Mouse (Mus musculus) MEL-GATA-1-ER (cell line): ENCODE results near the gene Ddx4.
A peak's percentile ranks its signal among the peaks of the same experiment; 100 is the strongest.

Experiments used
- DNase-seq: peaks from one replicate; pipeline ENCODE4 v3.0.0-alpha.2; 2012; ENCODE audit warnings: low read depth; ENCODE audit errors: extremely low read depth

Ddx4 gene

DNA sequence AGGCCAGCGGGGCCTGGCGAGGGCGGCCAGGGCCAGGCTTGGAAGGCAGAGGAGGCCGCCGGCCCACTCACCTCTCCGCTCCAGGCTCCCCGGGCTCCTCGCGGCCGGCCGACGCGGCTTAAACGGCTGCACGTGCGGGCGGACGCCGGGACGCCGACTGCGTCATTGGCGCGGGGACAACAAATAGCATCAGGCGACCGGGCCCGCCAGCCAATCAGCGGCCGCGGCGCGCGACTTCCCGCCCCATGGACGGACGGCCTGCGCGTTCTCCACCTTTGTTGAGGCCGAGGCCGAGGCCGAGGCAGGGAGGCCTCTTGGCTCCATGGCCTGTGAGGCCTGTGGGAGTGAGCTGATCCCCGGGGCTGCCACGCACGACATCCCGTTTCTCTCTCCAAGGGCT, at the start of gene Ddx4:
Ddx4 (minus strand) TSS at position 271 of the 400 bp plus-strand sequence.
- DNase-seq: no peak

DNA sequence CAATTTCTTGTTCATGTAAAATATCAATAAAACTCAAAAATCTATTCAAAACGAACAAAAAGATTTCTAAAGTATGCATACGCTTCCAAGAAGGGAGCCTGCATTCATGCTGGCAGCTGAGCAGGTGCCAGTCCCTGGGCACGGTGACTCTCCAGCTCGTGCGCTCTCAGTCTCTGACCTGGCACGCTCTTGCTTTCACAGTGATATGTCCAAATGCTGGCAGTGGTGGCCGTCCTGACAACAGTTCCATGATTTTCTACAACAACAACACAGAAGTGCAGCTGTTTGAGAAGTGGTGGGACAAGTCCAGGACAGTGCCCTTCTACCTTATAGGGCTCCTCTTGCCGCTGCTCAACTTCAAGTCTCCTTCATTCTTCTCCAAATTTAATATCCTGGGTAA, 49.0 kb upstream of the Ddx4 start:
- no peak for DNase-seq

DNA sequence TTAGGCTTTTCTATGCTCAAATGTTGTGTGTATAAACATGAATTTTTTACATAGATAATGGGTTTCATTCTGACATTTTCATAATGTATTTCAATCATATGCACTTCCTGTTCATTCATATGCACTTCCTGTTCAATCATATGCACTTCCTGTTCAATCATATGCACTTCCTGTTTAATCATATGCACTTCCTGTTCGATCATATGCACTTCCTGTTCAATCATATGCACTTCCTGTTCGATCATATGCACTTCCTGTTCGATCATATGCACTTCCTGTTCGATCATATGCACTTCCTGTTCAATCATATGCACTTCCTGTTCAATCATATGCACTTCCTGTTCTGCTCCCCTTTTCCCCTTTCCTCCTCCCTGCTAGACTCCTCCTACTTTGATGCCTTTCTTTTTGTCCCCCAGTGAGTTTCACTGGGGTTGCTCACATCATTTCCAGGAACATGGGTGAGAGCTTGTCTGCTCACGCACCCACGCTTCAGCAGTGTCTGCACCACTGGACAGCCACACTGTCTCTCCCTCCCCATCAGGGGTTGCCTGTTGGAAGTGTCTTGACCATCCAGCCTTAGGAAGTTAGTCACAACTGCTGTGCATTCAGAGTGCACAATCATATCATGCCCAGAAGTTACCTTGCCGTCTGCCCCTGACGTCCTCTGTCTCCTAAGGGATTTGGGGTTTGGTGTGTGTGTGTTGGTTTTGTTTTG, 43.4 kb upstream of the Ddx4 start:
- DNase-seq: no peak

DNA sequence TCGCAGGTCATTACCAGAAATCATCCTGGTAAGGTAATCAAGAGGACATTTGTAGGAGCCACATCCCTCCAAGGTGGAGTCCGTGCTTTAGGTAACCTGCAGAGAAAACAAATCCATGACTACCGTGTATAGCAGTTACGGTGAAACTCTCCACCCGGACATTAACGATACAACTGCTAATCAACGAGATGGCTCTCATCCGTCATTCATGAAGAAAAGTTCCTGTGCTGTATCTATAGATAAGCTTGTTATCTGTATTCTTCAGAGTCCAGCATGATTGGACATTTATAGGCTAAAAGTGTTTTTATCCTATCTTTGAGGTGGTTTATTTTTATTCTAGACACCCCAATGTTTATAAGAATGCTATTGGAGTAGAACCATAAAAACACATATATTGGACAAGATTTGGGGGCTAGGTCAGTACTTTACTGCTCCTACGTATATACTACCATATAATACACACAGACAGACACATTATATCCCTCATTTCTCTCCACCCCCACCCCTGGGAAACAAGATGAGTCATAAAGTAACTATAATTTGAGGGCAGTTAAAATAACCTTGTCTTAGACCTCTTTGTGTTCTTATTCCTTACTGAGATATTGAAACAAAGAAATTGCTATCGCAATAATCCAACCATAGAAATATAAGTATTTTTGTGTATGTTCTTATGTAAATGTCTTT, 40.7 kb upstream of the Ddx4 start:
- DNase-seq: no peak

DNA sequence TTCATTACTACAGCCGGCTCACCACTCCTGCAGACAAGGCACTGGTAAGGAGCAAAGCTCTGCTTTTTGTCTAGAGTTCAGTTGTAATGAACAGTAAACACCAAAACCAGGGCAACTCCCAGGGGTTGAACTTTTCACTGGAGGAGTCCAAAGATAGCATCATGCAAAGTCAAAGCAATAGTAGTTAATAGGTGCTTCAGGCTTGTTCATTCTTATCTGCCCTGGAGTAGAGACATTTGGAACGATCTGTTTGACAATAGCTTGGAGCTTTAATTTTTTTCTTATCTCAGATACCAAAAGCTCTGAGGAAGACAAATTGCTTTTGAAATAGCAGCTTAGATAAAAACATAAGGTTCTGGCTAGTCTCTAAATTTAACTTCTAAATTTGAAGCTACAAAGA, 33.9 kb upstream of the Ddx4 start:
- DNase-seq: no peak

DNA sequence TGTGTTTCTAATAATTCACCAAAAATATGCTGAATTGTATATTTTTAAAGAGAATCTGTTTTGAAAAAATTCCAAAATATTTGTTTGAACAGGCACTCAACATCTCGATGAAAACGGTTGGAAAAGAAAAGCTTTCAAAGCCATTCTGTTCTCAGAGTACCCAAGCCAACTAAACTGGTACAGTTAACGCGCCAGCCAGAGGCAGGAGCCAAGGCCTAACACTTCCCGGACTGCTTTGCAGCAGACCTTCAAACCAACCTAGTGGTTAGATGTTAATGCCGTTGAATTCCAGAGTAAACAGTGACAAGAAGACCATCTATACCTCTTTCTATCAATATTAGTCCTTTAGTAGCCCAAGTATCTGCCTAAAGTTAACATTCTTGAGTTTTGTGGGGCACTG, 31.7 kb upstream of the Ddx4 start:
- no peak for DNase-seq

DNA sequence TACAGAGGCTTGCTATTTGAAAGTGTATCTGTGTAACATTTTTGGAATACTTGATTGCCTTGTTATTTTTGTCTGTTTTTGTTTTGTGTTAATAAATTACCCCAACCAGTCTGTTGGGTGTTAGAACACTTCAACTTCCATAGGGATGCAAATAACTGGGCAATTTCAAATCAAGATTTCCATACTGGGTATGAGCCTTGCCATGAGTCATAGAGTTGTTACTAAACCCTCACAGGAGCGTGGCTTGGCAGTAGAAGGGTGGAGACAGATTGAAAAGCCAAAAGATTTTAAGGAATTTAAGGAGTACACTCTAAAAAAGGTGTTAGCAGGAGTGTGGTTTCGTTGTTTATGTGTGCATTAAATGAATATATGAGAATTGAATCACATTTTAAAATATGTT, 31.0 kb upstream of the Ddx4 start:
- DNase-seq: no peak

DNA sequence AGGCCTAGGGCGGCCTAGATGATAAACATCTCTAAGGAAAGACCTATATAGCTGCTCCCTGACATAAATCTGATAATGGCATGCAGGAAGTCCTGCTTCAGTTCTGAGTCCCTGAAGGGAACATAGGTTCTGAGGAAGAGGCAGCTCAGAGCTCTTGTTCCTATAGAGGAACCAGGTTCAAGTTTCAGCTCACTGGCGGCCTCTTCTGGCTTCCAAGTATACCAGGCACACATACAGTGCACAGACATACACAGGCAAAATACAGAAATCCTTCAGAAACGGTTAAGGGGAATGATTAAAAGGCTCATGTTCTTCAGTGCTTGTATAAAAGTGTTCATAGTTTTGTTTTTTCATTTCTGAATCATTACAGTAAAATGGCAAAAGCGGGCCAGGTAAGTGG, 25.9 kb upstream of the Ddx4 start:
- peak; percentile 29 for DNase-seq

DNA sequence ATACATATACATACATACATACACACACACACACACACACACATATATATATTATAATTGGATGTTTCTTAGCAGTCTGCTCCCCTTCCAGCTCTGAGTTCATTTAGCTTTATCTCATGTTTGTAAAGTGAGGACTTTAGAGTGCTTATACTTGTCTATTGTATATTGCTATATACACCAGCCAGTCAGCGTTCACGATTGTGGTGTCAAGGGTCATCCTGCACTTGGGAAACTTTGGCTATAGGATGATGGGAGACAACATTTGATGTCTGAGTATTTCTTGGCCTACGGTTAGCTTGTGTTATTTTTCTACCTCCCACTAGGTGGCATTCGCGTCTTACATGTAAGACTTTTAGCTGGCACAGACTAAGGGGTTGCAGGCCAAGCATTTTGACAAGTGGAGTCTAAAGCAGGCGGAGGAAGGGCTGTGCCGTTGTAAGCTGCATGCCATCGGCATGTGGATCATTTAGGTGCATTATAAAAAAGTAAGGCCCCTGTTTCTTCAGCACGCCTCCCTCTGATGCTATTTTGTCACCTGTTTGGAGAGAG, 21.7 kb upstream of the Ddx4 start:
- peak; percentile 49 for DNase-seq

DNA sequence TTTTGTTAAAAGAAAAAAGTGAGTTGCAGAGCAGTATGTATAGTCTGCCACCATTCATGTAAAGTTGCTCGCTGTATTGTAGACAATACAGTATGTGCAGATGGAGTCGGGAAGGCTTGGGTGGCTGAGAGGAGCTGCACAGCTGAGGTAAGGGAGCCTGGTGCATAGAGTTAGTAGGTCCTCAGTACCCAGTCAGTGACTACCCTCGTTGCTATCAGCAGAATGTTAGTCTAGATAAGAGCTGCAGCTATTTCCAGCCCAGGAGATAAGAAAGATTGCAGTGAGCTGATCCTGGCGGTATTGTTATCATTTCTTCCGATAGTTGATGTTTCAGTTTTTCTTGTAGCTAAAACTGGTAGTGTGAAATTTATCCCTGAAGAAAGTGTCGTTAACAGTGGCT, 20.5 kb upstream of the Ddx4 start:
- no peak for DNase-seq

DNA sequence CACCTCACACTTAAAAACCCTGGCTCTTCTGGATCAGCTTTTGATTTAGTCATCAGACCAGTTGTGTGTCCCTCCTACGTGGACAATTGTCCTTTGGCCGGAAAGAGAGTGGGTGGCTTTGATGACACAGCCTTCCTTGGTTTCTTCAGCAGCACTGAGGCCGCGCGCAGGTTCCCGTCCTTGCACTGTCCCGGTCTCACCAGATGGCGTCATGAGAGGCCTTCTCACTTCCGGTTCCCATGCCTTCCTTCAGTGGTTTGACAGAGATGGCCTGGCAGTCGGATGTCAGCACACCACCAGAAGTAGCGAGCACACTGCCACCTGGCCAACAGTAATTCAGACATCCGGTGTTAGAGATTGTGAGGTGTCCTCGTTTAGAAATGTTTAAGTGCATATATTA, 19.4 kb upstream of the Ddx4 start:
- no peak for DNase-seq

DNA sequence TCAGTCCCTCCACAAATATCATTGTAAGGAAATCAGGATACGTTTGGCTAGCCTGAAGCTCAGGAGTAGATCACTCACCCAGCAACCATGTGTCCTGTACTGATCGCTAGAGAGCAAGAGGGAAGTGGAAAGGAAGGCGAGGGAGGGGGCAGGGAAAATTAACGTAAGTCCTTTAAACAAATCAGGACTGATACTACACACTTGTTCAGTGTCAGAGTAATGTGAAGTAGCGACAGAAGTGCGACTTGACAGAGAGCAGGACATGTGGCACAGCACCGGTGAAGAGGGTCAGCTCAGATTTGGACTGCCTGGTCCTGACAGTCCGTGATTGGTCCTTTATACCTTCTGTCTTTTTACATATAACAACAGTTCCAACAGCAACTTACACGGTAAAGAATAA, 14.9 kb upstream of the Ddx4 start:
- DNase-seq: no peak

DNA sequence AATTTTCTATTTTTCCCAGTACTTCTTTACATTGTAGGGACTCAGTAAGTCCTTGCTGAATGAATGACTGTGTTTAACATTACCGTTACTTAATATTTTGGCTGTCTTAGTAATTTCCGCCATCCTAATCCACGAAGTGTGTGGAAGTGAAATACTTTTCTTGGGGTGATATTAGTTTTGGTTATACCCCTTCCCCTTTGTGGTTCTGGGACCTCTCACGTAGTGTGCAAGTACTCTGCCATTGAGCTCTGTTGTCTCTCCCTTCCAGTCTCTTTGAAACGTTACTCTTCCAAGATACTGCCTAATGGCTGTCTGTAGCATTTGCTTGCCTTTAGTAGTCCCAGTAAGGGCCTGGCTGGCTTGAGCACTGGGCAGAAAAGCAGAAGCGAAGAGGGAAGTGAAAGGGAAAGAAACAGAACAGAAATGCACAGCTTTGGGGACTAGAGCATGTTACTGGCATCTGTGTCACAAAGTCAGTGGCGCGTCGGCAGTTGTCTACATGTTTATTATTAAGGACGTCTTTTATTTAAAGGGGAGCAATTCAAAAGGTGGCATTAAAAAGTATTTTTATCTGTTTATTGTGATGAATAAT, 14.3 kb upstream of the Ddx4 start:
- no peak for DNase-seq

DNA sequence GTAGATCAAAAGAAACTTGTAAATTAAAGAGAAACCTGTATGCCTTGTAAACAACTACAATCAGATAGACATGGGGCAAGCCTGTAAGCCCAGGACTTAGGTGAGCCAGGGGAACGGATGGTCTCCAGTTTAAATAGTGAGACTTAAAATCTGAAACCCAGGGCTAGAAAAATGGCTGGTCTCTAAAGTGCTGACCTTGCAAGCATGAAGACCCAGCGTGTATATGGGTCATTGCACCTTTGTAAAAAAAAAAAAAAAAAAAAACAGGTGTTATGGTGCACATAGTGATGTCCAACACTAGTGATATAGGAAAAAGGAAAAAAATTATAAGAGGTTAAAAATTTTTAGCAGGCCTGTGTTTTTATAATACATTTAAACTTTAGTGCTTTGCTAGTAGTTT, 9.4 kb upstream of the Ddx4 start:
- DNase-seq: no peak

DNA sequence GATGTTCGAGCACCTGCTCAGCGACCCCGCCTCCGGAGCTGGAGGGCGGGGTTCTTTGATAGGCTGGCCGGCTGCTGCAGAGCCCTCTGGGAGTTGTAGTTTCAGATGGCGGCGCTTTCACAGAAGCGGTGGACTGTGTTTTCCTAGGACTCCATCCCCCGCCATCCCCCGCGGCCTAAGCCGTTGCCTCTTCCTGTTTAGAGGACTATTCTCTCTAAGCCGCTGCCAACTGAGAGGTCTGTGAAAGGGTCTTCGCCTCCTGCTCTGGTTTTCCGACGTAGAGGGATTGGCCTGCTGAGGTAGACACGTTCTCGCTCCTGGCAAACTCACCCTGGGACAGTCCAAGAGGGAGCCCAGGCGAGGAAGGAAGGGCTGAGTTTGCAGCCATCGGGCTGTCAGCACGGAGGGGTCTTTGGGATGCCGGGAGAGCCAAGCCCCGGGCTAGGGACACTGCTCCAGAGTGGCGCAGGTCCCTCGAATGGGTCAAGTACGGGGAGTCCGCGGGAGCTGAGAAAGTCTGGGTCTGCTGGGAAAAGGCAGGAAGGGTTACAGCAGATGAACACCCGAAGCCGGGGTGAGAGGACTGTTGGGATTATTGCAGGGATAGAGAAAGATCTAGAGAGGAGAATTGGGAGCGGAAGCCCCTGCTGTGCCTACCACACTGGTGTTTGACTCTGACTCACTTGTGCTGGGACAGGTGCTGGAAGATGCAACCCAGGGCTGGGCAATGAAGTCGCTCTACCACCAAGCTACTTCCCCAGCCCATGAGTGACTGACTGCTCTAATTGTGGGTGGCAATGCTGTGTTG, 8.5 kb upstream of the Ddx4 start, which contains the start of gene Slc38a9:
Slc38a9 (plus strand) TSS at position 178 of the 808 bp plus-strand sequence.
- peak; percentile 89 for DNase-seq

DNA sequence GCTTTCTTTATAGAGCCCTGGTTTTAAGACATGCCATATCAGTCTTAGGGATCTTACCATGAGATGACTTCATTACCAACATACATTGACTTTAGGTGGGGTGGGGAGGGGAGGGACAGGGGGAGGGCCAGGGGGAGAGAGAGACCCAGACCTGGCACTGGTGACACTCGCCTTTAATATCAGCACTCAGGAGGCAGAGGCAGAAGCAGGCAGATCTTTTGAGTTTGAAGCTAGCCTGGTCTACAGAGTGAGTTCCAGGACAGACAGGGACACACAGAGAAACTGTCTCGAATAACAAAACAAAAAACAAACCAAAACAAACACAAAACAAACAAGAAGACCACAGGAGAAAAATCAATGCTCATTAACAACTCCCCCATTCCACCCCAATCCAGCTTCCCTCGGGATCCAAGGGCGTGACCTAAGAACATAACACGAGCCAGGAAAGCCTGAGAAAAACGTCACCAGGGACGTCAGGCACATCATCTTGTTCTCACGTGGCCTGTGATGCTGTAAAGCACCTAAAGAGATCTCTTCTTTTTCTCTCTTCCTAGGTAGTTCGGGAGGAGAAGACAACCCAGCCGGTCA, 7.8 kb upstream of the Ddx4 start:
- DNase-seq: peak; percentile 20

DNA sequence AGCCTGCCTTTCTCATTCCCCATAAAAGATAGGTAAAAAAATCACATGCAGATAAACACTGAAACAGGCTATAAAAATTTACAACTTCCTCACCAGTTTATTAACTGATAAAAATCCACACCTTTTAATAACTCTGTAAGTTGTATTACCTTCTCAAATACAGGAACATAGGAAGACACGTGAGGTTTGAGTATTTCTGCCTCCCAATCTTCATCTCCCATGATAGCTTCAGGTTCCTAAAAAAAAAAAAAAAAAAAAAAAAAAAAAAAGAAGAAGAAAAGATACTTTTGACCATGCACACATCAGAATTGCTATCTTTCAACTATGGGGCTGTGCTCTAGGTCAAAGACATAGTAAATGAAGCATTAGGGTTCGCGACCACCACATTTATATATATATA, 1.1 kb downstream of the Ddx4 start:
- no peak for DNase-seq

DNA sequence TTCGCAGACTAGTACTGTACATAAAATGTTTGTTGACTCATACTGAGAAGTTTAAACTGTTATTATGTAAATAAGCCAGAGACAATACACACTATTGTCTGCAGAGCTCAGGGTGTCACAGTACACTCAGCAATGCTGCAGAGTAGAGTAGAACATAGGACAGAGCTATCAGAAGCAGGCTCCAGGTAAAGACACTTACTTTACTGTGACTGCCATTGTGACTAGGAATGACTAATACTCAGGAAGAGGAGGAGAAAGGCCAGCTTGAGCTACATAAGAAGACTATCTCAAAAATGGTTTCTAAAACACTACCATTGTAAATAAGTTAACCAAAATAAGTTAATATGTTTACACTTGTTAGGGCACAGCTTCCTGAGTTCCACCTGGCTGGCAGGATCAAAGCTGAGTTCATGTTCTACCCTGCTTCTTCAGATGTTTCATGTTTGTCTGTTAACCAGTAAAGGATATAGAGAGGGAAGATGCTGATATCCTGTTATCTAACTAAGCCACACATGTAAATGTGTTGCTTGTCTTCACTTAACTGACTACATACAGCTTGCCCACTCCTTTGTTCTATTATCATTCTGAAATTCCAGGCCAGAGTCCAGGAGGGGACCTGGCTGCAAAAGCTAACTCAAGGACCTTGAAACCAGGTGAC, 6.6 kb downstream of the Ddx4 start:
- DNase-seq: no peak

DNA sequence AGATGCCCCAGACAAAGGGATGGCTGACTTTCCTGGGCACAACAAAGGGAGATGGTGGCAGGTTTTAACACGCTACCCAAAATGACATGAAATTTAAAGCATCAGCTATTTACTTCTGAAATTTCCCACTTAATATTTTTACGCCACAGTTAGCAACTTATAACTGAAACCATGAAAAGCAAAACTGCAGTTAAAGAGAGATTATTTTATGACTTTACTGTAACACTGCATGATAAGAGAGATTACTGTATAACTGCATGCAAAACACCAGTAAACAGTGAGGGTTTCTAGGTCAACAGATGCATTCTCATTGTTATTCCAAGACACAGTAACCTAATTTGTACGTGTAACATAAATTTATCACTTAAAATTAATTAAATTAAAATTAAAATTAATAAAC, 7.3 kb downstream of the Ddx4 start:
- no peak for DNase-seq

DNA sequence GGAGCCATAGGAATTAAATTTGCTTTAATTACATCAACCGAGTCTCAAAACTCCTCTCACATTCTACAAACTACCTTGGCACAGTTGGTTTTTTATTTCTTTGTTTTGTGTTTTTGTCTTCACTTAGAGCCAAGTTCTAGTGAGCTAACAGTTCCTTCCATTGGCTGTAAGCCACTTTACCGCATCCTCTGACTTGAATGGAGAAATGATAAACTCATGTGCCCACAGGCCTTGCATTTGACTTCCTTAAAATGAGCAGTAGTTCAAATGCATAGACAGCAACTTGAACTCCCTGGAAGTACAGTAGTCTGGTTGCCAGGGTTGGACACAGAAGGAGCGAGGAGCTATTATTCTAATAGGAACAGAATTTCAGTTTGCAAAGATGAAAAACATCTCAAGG, 9.4 kb downstream of the Ddx4 start:
- peak; percentile 67 for DNase-seq

DNA sequence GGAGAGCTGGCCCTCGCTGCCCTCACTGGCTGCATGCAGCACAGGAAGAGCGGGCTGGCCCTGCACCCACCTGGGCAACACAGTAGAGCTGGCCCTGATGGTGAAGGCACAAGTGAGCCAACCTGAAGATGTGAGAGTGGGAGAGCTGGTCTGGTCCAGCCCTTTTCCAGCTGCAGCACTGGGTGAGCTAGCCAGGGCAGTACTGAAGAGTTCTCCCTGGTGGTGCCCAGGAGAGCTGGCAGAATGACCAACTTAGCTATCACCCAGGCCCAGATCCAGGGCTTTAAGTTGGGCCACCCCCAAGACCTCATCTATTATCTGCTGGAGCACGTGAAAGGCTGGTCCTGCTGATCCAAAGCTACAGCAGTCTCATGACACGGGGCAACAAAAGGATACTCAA, 13.2 kb downstream of the Ddx4 start:
- DNase-seq: no peak
